In genomic region chr2:153741437-153742065, GRCm38 (mm10) we compare ENCODE assay signal across 8 mouse cellular contexts. TPM values are rescaled to one million over a fixed set of nuclear protein-coding genes. Genes with fewer than 3 reads are reported as not detected.
DNase-seq lines count a peak whose midpoint lies in the region; ATAC-seq and TF ChIP-seq lines count a peak whose summit lies in the region.

No protein-coding gene starts in this region.

- H3K27ac ChIP-seq in spleen, adult 2 months (ENCODE audit: insufficient read depth, low read length): peak overlapping the region; percentile 90
- H3K27ac ChIP-seq in forebrain, embryonic 13.5 days: peak overlapping the region; percentile 92

- peaks cover 6% of the 10 kb centered on the region; the same call in 1 of the 2 replicates for H3K4me1 ChIP-seq in spleen, adult 2 months (ENCODE audit: control insufficient read depth, insufficient read depth, insufficient read length)
- peaks cover 39% of the 10 kb centered on the region for H3K4me1 ChIP-seq in forebrain, embryonic 13.5 days

- no peaks in the 10 kb centered on the region for H3K27me3 ChIP-seq in spleen, adult 2 months (ENCODE audit: control insufficient read depth, insufficient read depth, low read length)
- H3K27me3 ChIP-seq in forebrain, embryonic 13.5 days: no peaks in the 10 kb centered on the region

- no peak for TF ChIP-seq POLR2A in spleen, adult 2 months (IDR thresholded peaks at IDR 0.05; ENCODE audit: low read depth, low read length)

- TF ChIP-seq CTCF in spleen, adult 2 months (IDR thresholded peaks at IDR 0.05; ENCODE audit: extremely low read depth, insufficient read depth, insufficient read length, insufficient replicate concordance): no peak

- no peaks in the 10 kb centered on the region for H3K9me3 ChIP-seq in forebrain, embryonic 13.5 days (replicated peaks)

- DNase-seq in cerebellum, adult 8-10 months: peak; percentile 43
- no peak for DNase-seq in cerebellum, postnatal 36 days
- peak; percentile 9 to 73 for DNase-seq in spleen, adult 2 months (ENCODE audit: low read depth in 1 of 2, low spot score in 2 of 2)
- no peak for DNase-seq in spleen, postnatal 36 days (ENCODE audit: low spot score in 2 of 2)
- DNase-seq in kidney, postnatal 36 days: peak; percentile 74 to 89
- DNase-seq in thymus, postnatal 0 days (ENCODE audit: low spot score): peak; percentile 81

- 1% methylated on average over 56 of the region's 56 CpGs for WGBS in spleen, adult 2 months
- WGBS in forebrain, embryonic 13.5 days: under 1% methylated on average over 46 of the region's 56 CpGs

- peak overlapping the region; percentile 87 for H3K4me2 ChIP-seq in forebrain, embryonic 13.5 days

- peak overlapping the region; percentile 89 for H3K9ac ChIP-seq in forebrain, embryonic 13.5 days

- H3K4me3 ChIP-seq in spleen, adult 2 months (ENCODE audit: extremely low read depth, insufficient read depth, insufficient read length): peak overlapping the region; percentile 75
- peak overlapping the region; percentile 85 for H3K4me3 ChIP-seq in forebrain, embryonic 13.5 days

- 0 out of 2 replicates have a peak, but pooled peaks cover 1% of the 10 kb centered on the region for H3K36me3 ChIP-seq in spleen, adult 2 months (ENCODE audit: control insufficient read depth, insufficient read depth, low read length)
- peaks cover 7% of the 10 kb centered on the region; the same call in 1 of the 2 replicates for H3K36me3 ChIP-seq in forebrain, embryonic 13.5 days (ENCODE audit: poor library complexity, severe bottlenecking)

- peak; percentile 86 for ATAC-seq in forebrain, embryonic 13.5 days
- peak; percentile 52 for ATAC-seq in megakaryocyte, adult 5-6 weeks (ENCODE audit: poor library complexity, severe bottlenecking)

RNA-seq across cellular contexts. Expression of gene Mapre1, which starts 0.5 kb away (rescaled TPM):
- polyA plus RNA-seq in spleen, adult 2 months (2012; rRNA removed): 5.0 and 5.1 TPM in 2 replicates
- 387 and 392 TPM in 2 replicates for polyA plus RNA-seq in forebrain, embryonic 13.5 days (2015; fragmentation: Nextera tagmentation; extraction: Ambion mirVana)
- total RNA-seq in megakaryocyte, adult 5-6 weeks (2015): 130 and 155 TPM in 2 replicates
- 180 and 181 TPM in 2 replicates for total RNA-seq in megakaryocyte, adult 5-6 weeks (2017)
- polyA plus RNA-seq in thymus, postnatal 0 days (2015; fragmentation: Nextera tagmentation; extraction: Ambion mirVana): 281 and 293 TPM in 2 replicates

RNA-seq across cellular contexts. Expression of gene Efcab8, which starts 38.2 kb away (rescaled TPM):
- 0.22 and 0.26 TPM in 2 replicates for polyA plus RNA-seq in spleen, adult 2 months (2012; rRNA removed)
- polyA plus RNA-seq in forebrain, embryonic 13.5 days (2015; fragmentation: Nextera tagmentation; extraction: Ambion mirVana): 0.06 and 0.09 TPM in 2 replicates
- 0.11 TPM in 1 of 2 replicates, not detected in the other for total RNA-seq in megakaryocyte, adult 5-6 weeks (2015)
- not detected in 2 replicates for total RNA-seq in megakaryocyte, adult 5-6 weeks (2017)
- polyA plus RNA-seq in thymus, postnatal 0 days (2015; fragmentation: Nextera tagmentation; extraction: Ambion mirVana): 0.57 and 0.85 TPM in 2 replicates

RNA-seq across cellular contexts. Expression of gene Dnmt3c, which starts 45.1 kb away (rescaled TPM):
- polyA plus RNA-seq in spleen, adult 2 months (2012; rRNA removed): 0.07 and 0.12 TPM in 2 replicates
- 0.09 TPM in 1 of 2 replicates, not detected in the other for polyA plus RNA-seq in forebrain, embryonic 13.5 days (2015; fragmentation: Nextera tagmentation; extraction: Ambion mirVana)
- not detected in 2 replicates for total RNA-seq in megakaryocyte, adult 5-6 weeks (2015)
- total RNA-seq in megakaryocyte, adult 5-6 weeks (2017): not detected in 2 replicates
- not detected in 2 replicates for polyA plus RNA-seq in thymus, postnatal 0 days (2015; fragmentation: Nextera tagmentation; extraction: Ambion mirVana)

Comparison
In these comparisons a context has a peak if more than half of its experiments do, and no peak if none do; other contexts are left out.
1. DNase-seq: peak in cerebellum, adult 8-10 months (single experiment), spleen, adult 2 months (2 of 2), kidney, postnatal 36 days (2 of 2) and thymus, postnatal 0 days (single experiment); none in cerebellum, postnatal 36 days (0 of 2) and spleen, postnatal 36 days (0 of 2).
2. RNA of gene Mapre1, which starts 0.5 kb away (polyA plus RNA-seq): 387 to 392 TPM in forebrain, embryonic 13.5 days and 281 to 293 TPM in thymus, postnatal 0 days; 5.0 to 5.1 TPM in spleen, adult 2 months; every median in the first group is over 10 times any median in the second.